Mouse (Mus musculus) embryonic facial prominence, embryonic 11.5 days (tissue): ENCODE measurements around the gene Ppm1h. TPM values are rescaled to one million over a fixed set of nuclear protein-coding genes. Genes with fewer than 3 reads are reported as not detected.

Experiments
- ATAC-seq: fragments of 200-750 bp; cut with Nextera tagmentation; replicated peaks from 2 replicates; pipeline ENCODE4 v1.8.0; 2017; ENCODE audit warnings: low read depth; ENCODE audit not compliant: insufficient number of reproducible peaks, low FRiP score, low TSS enrichment
- DNase-seq: peaks from one replicate; pipeline ENCODE4 v3.0.0-alpha.2; 2015; ENCODE audit warnings: low spot score
- H3K27ac ChIP-seq: fragments of 300-500 bp; sonication (generic); replicated peaks from 2 replicates; pipeline ENCODE4 v1.5.1; 2014; ENCODE audit warnings: mild to moderate bottlenecking, low read depth, low read length, control low read depth
- H3K27me3 ChIP-seq: fragments of 300-500 bp; sonication (generic); 2 replicates; pipeline ENCODE4 v1.6.1; 2014; ENCODE audit warnings: mild to moderate bottlenecking, low read length, moderate library complexity, mixed read lengths; ENCODE audit not compliant: control insufficient read depth, insufficient read depth
- H3K36me3 ChIP-seq: fragments of 300-500 bp; sonication (generic); replicated peaks from 2 replicates; pipeline ENCODE4 v1.6.1; 2014; ENCODE audit warnings: low read depth, mild to moderate bottlenecking, low read length, moderate library complexity, mixed read lengths; ENCODE audit not compliant: control insufficient read depth, insufficient read depth
- H3K4me1 ChIP-seq: fragments of 300-500 bp; sonication (generic); 2 replicates; pipeline ENCODE4 v1.6.1; 2014; ENCODE audit warnings: low read length, mixed read lengths; ENCODE audit not compliant: control insufficient read depth, insufficient read depth
- H3K4me2 ChIP-seq: fragments of 300-500 bp; sonication (generic); 2 replicates; pipeline ENCODE4 v1.6.1; 2014; ENCODE audit warnings: low read depth, mild to moderate bottlenecking, control low read depth, low read length, moderate library complexity
- H3K4me3 ChIP-seq: fragments of 300-500 bp; sonication (generic); 2 replicates; pipeline ENCODE4 v1.5.1; 2014; ENCODE audit warnings: low read depth, low read length, control low read depth
- H3K9ac ChIP-seq: fragments of 300-500 bp; sonication (generic); replicated peaks from 2 replicates; pipeline ENCODE4 v1.6.1; 2014; ENCODE audit warnings: mild to moderate bottlenecking, control low read depth, low read length
- H3K9me3 ChIP-seq: fragments of 300-500 bp; sonication (generic); replicated peaks from 2 replicates; pipeline ENCODE4 v1.6.1; 2016; ENCODE audit warnings: mild to moderate bottlenecking, low read length, inconsistent platforms, mixed read lengths; ENCODE audit not compliant: control insufficient read depth
- WGBS: fragments of 180-500 bp; shearing (Covaris S2); extraction: QIAGEN DNeasy Blood & Tissue Kit; methylation state at CpG from one replicate; pipeline ENCODE4 v1.1.7; 2014; 5-methylcytosine and 5-hydroxymethylcytosine counted together
- polyA plus RNA-seq: library from polyadenylated mRNA; unstranded; fragments of >200 nt; fragmentation: Nextera tagmentation; extraction: Ambion mirVana; gene quantifications from 2 replicates; pipeline ENCODE4 v1.2.1, GENCODE M21; 2014

Ppm1h gene
- polyA plus RNA-seq, 1 experiment from 2014 or later: 4.5 TPM

- Histone ChIP-seq H3K27me3 (no peaks in the 10 kb centered on the region), H3K4me1 (no peaks in the 10 kb centered on the region), H3K4me2 (no peak overlapping the region), H3K27ac (no peak overlapping the region), H3K36me3 (no peaks in the 10 kb centered on the region), H3K9me3 (no peaks in the 10 kb centered on the region), H3K4me3 (no peak overlapping the region), H3K9ac (no peak overlapping the region)
- ATAC-seq (no peak), DNase-seq (no peak)
- 62% methylated on average over 6 of the region's 6 CpGs for WGBS
These were observed 32.8 kb downstream of the Ppm1h start for GRCm38 (mm10) chr10:122711381-122711811.

GRCm38 (mm10) chr10:122712307-122712706 lies 33.7 kb downstream of the Ppm1h start:
- Histone ChIP-seq H3K27me3 (no peaks in the 10 kb centered on the region), H3K27ac (no peak overlapping the region), H3K9ac (no peak overlapping the region), H3K4me3 (no peak overlapping the region), H3K9me3 (no peaks in the 10 kb centered on the region), H3K4me2 (no peak overlapping the region), H3K36me3 (no peaks in the 10 kb centered on the region), H3K4me1 (no peaks in the 10 kb centered on the region; the same call in 1 of the 2 replicates)
- DNase-seq (no peak), ATAC-seq (no peak; the same call in 1 of the 2 replicates)
- 74% methylated on average over 5 of the region's 5 CpGs for WGBS

- H3K9me3 ChIP-seq: no peaks in the 10 kb centered on the region
These were observed 37.3 kb downstream of the Ppm1h start for GRCm38 (mm10) chr10:122715856-122716255.

GRCm38 (mm10) chr10:122716286-122716685 lies 37.7 kb downstream of the Ppm1h start:
- ATAC-seq (no peak), DNase-seq (no peak)
- H3K4me2 ChIP-seq: no peak overlapping the region
- H3K9ac ChIP-seq: no peak overlapping the region
- no peaks in the 10 kb centered on the region; the same call in 1 of the 2 replicates for H3K4me1 ChIP-seq
- H3K4me3 ChIP-seq: no peak overlapping the region
- H3K9me3 ChIP-seq: no peaks in the 10 kb centered on the region
- H3K27me3 ChIP-seq: no peaks in the 10 kb centered on the region
- no peak overlapping the region for H3K27ac ChIP-seq
- WGBS: 61% methylated on average over 8 of the region's 8 CpGs
- H3K36me3 ChIP-seq: no peaks in the 10 kb centered on the region

More at GRCm38 (mm10) chr10:122715856-122716255, 37.3 kb downstream of the Ppm1h start:
- H3K27me3 ChIP-seq: no peaks in the 10 kb centered on the region
- H3K9ac ChIP-seq: no peak overlapping the region
- ATAC-seq (no peak), DNase-seq (no peak)
- H3K27ac ChIP-seq: no peak overlapping the region
- H3K4me3 ChIP-seq: no peak overlapping the region
- no peaks in the 10 kb centered on the region; the same call in 1 of the 2 replicates for H3K4me1 ChIP-seq
- H3K36me3 ChIP-seq: no peaks in the 10 kb centered on the region
- 83% methylated on average over 12 of the region's 12 CpGs for WGBS
- no peak overlapping the region for H3K4me2 ChIP-seq

- H3K9me3 ChIP-seq: no peaks in the 10 kb centered on the region
- H3K27me3 ChIP-seq: no peaks in the 10 kb centered on the region
- H3K4me1 ChIP-seq: no peaks in the 10 kb centered on the region; the same call in 1 of the 2 replicates
- no peak overlapping the region for H3K4me2 ChIP-seq
- H3K4me3 ChIP-seq: no peak overlapping the region
- DNase-seq (no peak), ATAC-seq (no peak)
- H3K27ac ChIP-seq: no peak overlapping the region
- 66% methylated on average over 14 of the region's 14 CpGs for WGBS
- H3K9ac ChIP-seq: no peak overlapping the region
- H3K36me3 ChIP-seq: no peaks in the 10 kb centered on the region
These were observed 38.3 kb downstream of the Ppm1h start for GRCm38 (mm10) chr10:122716739-122717474.

- WGBS: 80% methylated on average over 14 of the region's 14 CpGs
- H3K4me1 ChIP-seq: no peaks in the 10 kb centered on the region; the same call in 1 of the 2 replicates
- DNase-seq (peak; percentile 31), ATAC-seq (0 out of 2 replicates have a peak, but pooled peaks have one; percentile 15)
- no peak overlapping the region for H3K9ac ChIP-seq
- H3K36me3 ChIP-seq: no peaks in the 10 kb centered on the region
- H3K4me2 ChIP-seq: no peak overlapping the region
- H3K27me3 ChIP-seq: no peaks in the 10 kb centered on the region
- H3K9me3 ChIP-seq: no peaks in the 10 kb centered on the region
- H3K27ac ChIP-seq: no peak overlapping the region
- no peak overlapping the region for H3K4me3 ChIP-seq
These were observed 39.3 kb downstream of the Ppm1h start for GRCm38 (mm10) chr10:122717754-122718415.

- no peaks in the 10 kb centered on the region for H3K36me3 ChIP-seq
- DNase-seq (no peak), ATAC-seq (no peak)
- H3K27ac ChIP-seq: no peak overlapping the region
- no peaks in the 10 kb centered on the region for H3K9me3 ChIP-seq
- no peaks in the 10 kb centered on the region for H3K27me3 ChIP-seq
- H3K9ac ChIP-seq: no peak overlapping the region
- no peaks in the 10 kb centered on the region; the same call in 1 of the 2 replicates for H3K4me1 ChIP-seq
- 72% methylated on average over 6 of the region's 7 CpGs for WGBS
- no peak overlapping the region for H3K4me3 ChIP-seq
- no peak overlapping the region for H3K4me2 ChIP-seq
These were observed 40.4 kb downstream of the Ppm1h start for GRCm38 (mm10) chr10:122718951-122719350.

- WGBS: 85% methylated on average over 6 of the region's 6 CpGs
These were observed 43.5 kb downstream of the Ppm1h start for GRCm38 (mm10) chr10:122722111-122722510.

More at GRCm38 (mm10) chr10:122722111-122722510, 43.5 kb downstream of the Ppm1h start:
- Histone ChIP-seq H3K4me1 (no peaks in the 10 kb centered on the region), H3K4me3 (no peak overlapping the region), H3K4me2 (no peak overlapping the region), H3K36me3 (no peaks in the 10 kb centered on the region), H3K9me3 (no peaks in the 10 kb centered on the region), H3K9ac (no peak overlapping the region), H3K27ac (no peak overlapping the region), H3K27me3 (no peaks in the 10 kb centered on the region)
- no peak for DNase-seq
- ATAC-seq: no peak
